Mouse (Mus musculus) hindbrain, embryonic 10.5 days (tissue): ENCODE measurements at regions not wholly inside any gene's neighbourhood (a gene's known extent, or its start where the extent isn't known, plus 50 kb on each side); places are given as distances from the start of the nearest gene placed in this dataset.
A peak's percentile ranks its signal among the peaks of the same experiment; 100 is the strongest.

Experiments used
- DNase-seq: peaks from one replicate; pipeline ENCODE4 v3.0.0-alpha.2; 2017; ENCODE audit warnings: low spot score
- H3K27ac ChIP-seq: fragments of 300-500 bp; sonication (generic); 2 replicates; pipeline ENCODE4 v1.5.1; 2016; ENCODE audit warnings: mild to moderate bottlenecking, moderate library complexity
- H3K27me3 ChIP-seq: fragments of 300-500 bp; sonication (generic); 2 replicates; pipeline ENCODE4 v1.6.1; 2016; ENCODE audit warnings: mild to moderate bottlenecking; ENCODE audit not compliant: poor library complexity, insufficient read depth, severe bottlenecking
- H3K36me3 ChIP-seq: fragments of 300-500 bp; sonication (generic); 2 replicates; pipeline ENCODE4 v1.6.1; 2016; ENCODE audit warnings: mild to moderate bottlenecking, moderate library complexity
- H3K4me1 ChIP-seq: fragments of 300-500 bp; sonication (generic); replicated peaks from 2 replicates; pipeline ENCODE4 v1.6.1; 2016; ENCODE audit warnings: mild to moderate bottlenecking
- H3K4me3 ChIP-seq: fragments of 300-500 bp; sonication (generic); 2 replicates; pipeline ENCODE4 v1.5.1; 2016; ENCODE audit warnings: mild to moderate bottlenecking, moderate library complexity
- H3K9me3 ChIP-seq: fragments of 300-500 bp; sonication (generic); 2 replicates; pipeline ENCODE4 v1.6.1; 2016; ENCODE audit warnings: mild to moderate bottlenecking, moderate library complexity
- WGBS: fragments of 180-500 bp; shearing (Covaris S2); methylation state at CpG from one replicate; pipeline ENCODE4 v1.1.7; 2016; 5-methylcytosine and 5-hydroxymethylcytosine counted together

GRCm38 (mm10) chr2:38420498-38420897, 81.4 kb downstream of the Lhx2 start:
- Histone ChIP-seq H3K4me3 (no peak overlapping the region), H3K27me3 (0 out of 2 replicates have a peak, but pooled peaks cover 14% of the 10 kb centered on the region), H3K27ac (no peak overlapping the region), H3K4me1 (peaks cover 39% of the 10 kb centered on the region), H3K9me3 (no peaks in the 10 kb centered on the region), H3K36me3 (no peaks in the 10 kb centered on the region)
- no peak for DNase-seq
- 61% methylated on average over 3 of the region's 3 CpGs for WGBS

GRCm38 (mm10) chr2:38422406-38422805, 83.3 kb downstream of the Lhx2 start:
- peaks cover 46% of the 10 kb centered on the region for H3K4me1 ChIP-seq
- 85% methylated on average over 3 of the region's 3 CpGs for WGBS
- no peak for DNase-seq

GRCm38 (mm10) chr2:38423886-38424277, 84.8 kb downstream of the Lhx2 start:
- H3K4me3 ChIP-seq, result peak overlapping the region; percentile 43
- H3K4me1 ChIP-seq, result peaks cover 46% of the 10 kb centered on the region
- no peaks in the 10 kb centered on the region for H3K9me3 ChIP-seq
- no peak for DNase-seq
- H3K27me3 ChIP-seq, result 0 out of 2 replicates have a peak, but pooled peaks cover 14% of the 10 kb centered on the region
- WGBS, result 21% methylated on average over 7 of the region's 7 CpGs
- peak overlapping the region; percentile 95 for H3K27ac ChIP-seq
- H3K36me3 ChIP-seq, result no peaks in the 10 kb centered on the region

More at GRCm38 (mm10) chr2:38422406-38422805, 83.3 kb downstream of the Lhx2 start:
- Histone ChIP-seq H3K9me3 (no peaks in the 10 kb centered on the region), H3K27ac (peak overlapping the region; percentile 54; the same call in 1 of the 2 replicates), H3K4me3 (no peak overlapping the region), H3K36me3 (no peaks in the 10 kb centered on the region), H3K27me3 (0 out of 2 replicates have a peak, but pooled peaks cover 14% of the 10 kb centered on the region)

GRCm38 (mm10) chr2:38424278-38424931, 85.3 kb downstream of the Lhx2 start:
- Histone ChIP-seq H3K9me3 (no peaks in the 10 kb centered on the region), H3K27me3 (0 out of 2 replicates have a peak, but pooled peaks cover 14% of the 10 kb centered on the region), H3K27ac (peak overlapping the region; percentile 95), H3K4me3 (peak overlapping the region; percentile 43), H3K4me1 (peaks cover 46% of the 10 kb centered on the region), H3K36me3 (no peaks in the 10 kb centered on the region)
- peak; percentile 91 for DNase-seq
- WGBS, result 1% methylated on average over 22 of the region's 22 CpGs

GRCm38 (mm10) chr2:38424976-38425375, 85.9 kb downstream of the Lhx2 start:
- WGBS, result 12% methylated on average over 9 of the region's 9 CpGs
- Histone ChIP-seq H3K27me3 (0 out of 2 replicates have a peak, but pooled peaks cover 14% of the 10 kb centered on the region), H3K4me3 (peak overlapping the region; percentile 43)

GRCm38 (mm10) chr2:38429752-38430378, 81.6 kb upstream of the Nek6 start:
- DNase-seq, result peak; percentile 81
- 0 out of 2 replicates have a peak, but pooled peaks cover 9% of the 10 kb centered on the region for H3K27me3 ChIP-seq
- whole genome bisulfite sequencing, result 38% methylated on average over 6 of the region's 6 CpGs
- no peaks in the 10 kb centered on the region for H3K36me3 ChIP-seq
- no peak overlapping the region for H3K4me3 ChIP-seq
- no peaks in the 10 kb centered on the region for H3K9me3 ChIP-seq
- H3K4me1 ChIP-seq, result peaks cover 18% of the 10 kb centered on the region
- H3K27ac ChIP-seq, result 0 out of 2 replicates have a peak overlapping the region, but pooled peaks have one; percentile 30

More at GRCm38 (mm10) chr2:38424976-38425375, 85.9 kb downstream of the Lhx2 start:
- H3K9me3 ChIP-seq, result no peaks in the 10 kb centered on the region
- H3K4me1 ChIP-seq, result peaks cover 46% of the 10 kb centered on the region
- H3K27ac ChIP-seq, result peak overlapping the region; percentile 95
- DNase-seq, result no peak
- H3K36me3 ChIP-seq, result no peaks in the 10 kb centered on the region

GRCm38 (mm10) chr2:38431546-38431945, 79.9 kb upstream of the Nek6 start:
- H3K4me3 ChIP-seq, result no peak overlapping the region
- no peak for DNase-seq
- H3K27me3 ChIP-seq, result 0 out of 2 replicates have a peak, but pooled peaks cover 9% of the 10 kb centered on the region
- no peaks in the 10 kb centered on the region for H3K36me3 ChIP-seq
- 0 out of 2 replicates have a peak, but pooled peaks cover 4% of the 10 kb centered on the region for H3K4me1 ChIP-seq
- H3K9me3 ChIP-seq, result no peaks in the 10 kb centered on the region
- H3K27ac ChIP-seq, result 0 out of 2 replicates have a peak overlapping the region, but pooled peaks have one; percentile 12
- WGBS, result 66% methylated on average over 5 of the region's 5 CpGs

GRCm38 (mm10) chr2:38433736-38434135, 77.7 kb upstream of the Nek6 start:
- H3K4me3 ChIP-seq, result no peak overlapping the region
- H3K4me1 ChIP-seq, result 0 out of 2 replicates have a peak, but pooled peaks cover 4% of the 10 kb centered on the region
- no peak for DNase-seq
- H3K27ac ChIP-seq, result no peak overlapping the region
- WGBS, result 14% methylated on average over 3 of the region's 3 CpGs
- no peaks in the 10 kb centered on the region for H3K9me3 ChIP-seq
- 0 out of 2 replicates have a peak, but pooled peaks cover 9% of the 10 kb centered on the region for H3K27me3 ChIP-seq
- H3K36me3 ChIP-seq, result no peaks in the 10 kb centered on the region

GRCm38 (mm10) chr2:38436701-38437100, 74.7 kb upstream of the Nek6 start:
- no peak for DNase-seq
- H3K4me3 ChIP-seq, result no peak overlapping the region
- no peak overlapping the region for H3K27ac ChIP-seq
- WGBS, result 84% methylated on average over 4 of the region's 4 CpGs
- no peaks in the 10 kb centered on the region for H3K9me3 ChIP-seq
- H3K4me1 ChIP-seq, result 0 out of 2 replicates have a peak, but pooled peaks cover 4% of the 10 kb centered on the region
- 0 out of 2 replicates have a peak, but pooled peaks cover 3% of the 10 kb centered on the region for H3K27me3 ChIP-seq
- no peaks in the 10 kb centered on the region for H3K36me3 ChIP-seq

GRCm38 (mm10) chr2:38439191-38439590, 72.3 kb upstream of the Nek6 start:
- Histone ChIP-seq H3K9me3 (no peaks in the 10 kb centered on the region), H3K27me3 (no peaks in the 10 kb centered on the region), H3K27ac (no peak overlapping the region), H3K4me3 (no peak overlapping the region), H3K4me1 (0 out of 2 replicates have a peak, but pooled peaks cover 3% of the 10 kb centered on the region), H3K36me3 (no peaks in the 10 kb centered on the region)
- DNase-seq, result no peak
- WGBS, result 92% methylated on average over 6 of the region's 6 CpGs

GRCm38 (mm10) chr2:38439973-38440372, 71.5 kb upstream of the Nek6 start:
- WGBS, result 81% methylated on average over 5 of the region's 5 CpGs
- Histone ChIP-seq H3K4me3 (no peak overlapping the region), H3K27ac (no peak overlapping the region), H3K36me3 (no peaks in the 10 kb centered on the region), H3K9me3 (no peaks in the 10 kb centered on the region), H3K27me3 (no peaks in the 10 kb centered on the region), H3K4me1 (0 out of 2 replicates have a peak, but pooled peaks cover 3% of the 10 kb centered on the region)
- DNase-seq, result no peak

- WGBS, result 94% methylated on average over 6 of the region's 6 CpGs
- Histone ChIP-seq H3K4me1 (peaks cover 5% of the 10 kb centered on the region; the same call in 1 of the 2 replicates), H3K27me3 (no peaks in the 10 kb centered on the region), H3K36me3 (no peaks in the 10 kb centered on the region), H3K9me3 (no peaks in the 10 kb centered on the region), H3K4me3 (no peak overlapping the region), H3K27ac (no peak overlapping the region)
- no peak for DNase-seq
These were observed 62.4 kb upstream of the Nek6 start for GRCm38 (mm10) chr2:38449092-38449491.

- H3K27ac ChIP-seq, result no peak overlapping the region
- 89% methylated on average over 3 of the region's 3 CpGs for WGBS
- no peaks in the 10 kb centered on the region for H3K9me3 ChIP-seq
- DNase-seq, result no peak
- no peaks in the 10 kb centered on the region for H3K36me3 ChIP-seq
- H3K4me1 ChIP-seq, result peaks cover 7% of the 10 kb centered on the region; the same call in 1 of the 2 replicates
- no peak overlapping the region for H3K4me3 ChIP-seq
- H3K27me3 ChIP-seq, result 0 out of 2 replicates have a peak, but pooled peaks cover 5% of the 10 kb centered on the region
These were observed 54.9 kb upstream of the Nek6 start for GRCm38 (mm10) chr2:38456571-38456970.
